In the genomic region with DNA sequence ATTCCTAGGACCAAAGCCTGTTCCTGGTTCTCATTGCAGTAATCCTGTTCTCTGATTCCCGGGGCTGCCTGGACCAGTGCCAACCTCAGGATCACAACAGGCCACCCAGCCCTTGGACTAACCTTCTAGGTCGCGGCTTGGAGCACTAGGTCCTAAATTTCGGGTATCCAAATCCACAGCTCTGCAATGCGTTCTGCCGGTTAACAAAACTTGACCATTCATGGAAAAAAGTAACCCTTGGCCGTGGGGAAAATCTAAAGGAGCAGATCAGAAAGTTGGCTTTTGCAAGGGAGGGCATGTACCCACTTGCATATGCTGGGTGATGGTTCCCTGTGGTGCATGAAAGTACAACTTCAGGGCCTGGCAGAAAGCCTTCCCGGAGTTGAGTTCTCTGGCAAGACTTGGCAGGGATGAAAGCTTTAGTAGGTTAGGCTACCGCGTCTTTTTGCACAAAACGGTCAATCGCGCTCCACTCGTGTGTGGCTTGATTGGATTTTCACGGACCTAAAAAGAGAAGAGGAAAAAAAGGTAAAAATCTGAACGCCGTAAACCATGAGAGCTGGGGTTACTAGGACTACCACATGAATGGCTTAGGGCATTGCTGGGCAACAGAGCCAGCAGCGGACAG, we compare ENCODE assay signal across 8 mouse cellular contexts. TPM values are rescaled to one million over a fixed set of nuclear protein-coding genes. Genes with fewer than 3 reads are reported as not detected.
DNase-seq lines count a peak whose midpoint lies in the region; ATAC-seq lines count a peak whose summit lies in the region.

No protein-coding gene starts in this region.

- peak overlapping the region; percentile 49 for H3K4me3 ChIP-seq in hindbrain, embryonic 14.5 days (replicated peaks; ENCODE audit: low read length)

- H3K9ac ChIP-seq in hindbrain, embryonic 14.5 days = peak overlapping the region; percentile 86

- no peaks in the 10 kb centered on the region for H3K27me3 ChIP-seq in hindbrain, embryonic 14.5 days (ENCODE audit: control insufficient read depth, insufficient read depth, low read length)
- H3K27me3 ChIP-seq in splenic B cell, adult 2 months (ENCODE audit: control insufficient read depth, insufficient read depth, low read length, poor library complexity, severe bottlenecking) = no peaks in the 10 kb centered on the region

- no peaks in the 10 kb centered on the region for H3K9me3 ChIP-seq in hindbrain, embryonic 14.5 days (ENCODE audit: control insufficient read depth, low read length)

- 18% methylated on average over 18 of the region's 18 CpGs for whole genome bisulfite sequencing in hindbrain, embryonic 14.5 days

- DNase-seq in layer of hippocampus, adult 11-12 months (ENCODE audit: low spot score) = peak; percentile 30
- no peak for DNase-seq in layer of hippocampus, adult 9-11 months
- peak; percentile 52 for DNase-seq in cerebellum, adult 11-12 months
- DNase-seq in frontal cortex, postnatal 10 days (ENCODE audit: low spot score in 2 of 2) = peak; percentile 20 to 43
- peak; percentile 50 for DNase-seq in hindbrain, embryonic 14.5 days (ENCODE audit: low spot score)
- peak; percentile 41 to 84 for DNase-seq in left cerebral cortex, postnatal 10 days (ENCODE audit: extremely low spot score in 1 of 2, low spot score in 2 of 2)
- peak; percentile 6 for DNase-seq in splenic B cell, adult 2 months (ENCODE audit: low read depth, low spot score)

- intact Hi-C loops in left cerebral cortex, postnatal 10 days (cut with DNase I) = loop anchor here (10.0 kb wide), 1 partner anchor 597 kb away; no protein-coding TSS in a partner anchor

- peak; percentile 77; the same call in 1 of the 2 replicates for ATAC-seq in hindbrain, embryonic 14.5 days (ENCODE audit: low FRiP score)
- ATAC-seq in megakaryocyte, adult 5-6 weeks (ENCODE audit: poor library complexity, severe bottlenecking) = 0 out of 2 replicates have a peak, but pooled peaks have one; percentile 1

- H3K4me2 ChIP-seq in hindbrain, embryonic 14.5 days (replicated peaks) = peak overlapping the region; percentile 88

- no peaks in the 10 kb centered on the region for H3K36me3 ChIP-seq in hindbrain, embryonic 14.5 days (replicated peaks; ENCODE audit: control insufficient read depth, insufficient read depth)
- H3K36me3 ChIP-seq in splenic B cell, adult 2 months (ENCODE audit: control insufficient read depth, insufficient read depth, low read length, poor library complexity, severe bottlenecking) = no peaks in the 10 kb centered on the region; the same call in 1 of the 2 replicates

- peak overlapping the region; percentile 72 for H3K27ac ChIP-seq in hindbrain, embryonic 14.5 days

- H3K4me1 ChIP-seq in hindbrain, embryonic 14.5 days (replicated peaks; ENCODE audit: control insufficient read depth, insufficient read depth, low read length) = peaks cover 17% of the 10 kb centered on the region

RNA-seq across cellular contexts. Expression of gene Eogt, which starts 1.1 kb away (rescaled TPM):
- polyA plus RNA-seq in hindbrain, embryonic 14.5 days (2014; fragmentation: Nextera tagmentation; extraction: Ambion mirVana) = 9.8 and 10.8 TPM in 2 replicates
- total RNA-seq in left cerebral cortex, postnatal 10 days (2021) = 10 to 100 TPM; 31.4 to 36.6 TPM
- total RNA-seq in megakaryocyte, adult 5-6 weeks (2015) = 4.6 and 7.2 TPM in 2 replicates
- total RNA-seq in megakaryocyte, adult 5-6 weeks (2017) = 3.4 and 6.1 TPM in 2 replicates

RNA-seq across cellular contexts. Expression of gene Tmf1, which starts 31.1 kb away (rescaled TPM):
- 39.8 and 40.5 TPM in 2 replicates for polyA plus RNA-seq in hindbrain, embryonic 14.5 days (2014; fragmentation: Nextera tagmentation; extraction: Ambion mirVana)
- total RNA-seq in left cerebral cortex, postnatal 10 days (2021) = 10 to 100 TPM; 52.1 to 53.4 TPM
- 21.5 and 22.6 TPM in 2 replicates for total RNA-seq in megakaryocyte, adult 5-6 weeks (2015)
- total RNA-seq in megakaryocyte, adult 5-6 weeks (2017) = 98.2 and 120 TPM in 2 replicates

RNA-seq across cellular contexts. Expression of gene Uba3, which starts 57.6 kb away (rescaled TPM):
- polyA plus RNA-seq in hindbrain, embryonic 14.5 days (2014; fragmentation: Nextera tagmentation; extraction: Ambion mirVana) = 94.6 and 95.8 TPM in 2 replicates
- total RNA-seq in left cerebral cortex, postnatal 10 days (2021) = 10 to 100 TPM; 62.8 to 64.4 TPM
- 52.0 and 52.9 TPM in 2 replicates for total RNA-seq in megakaryocyte, adult 5-6 weeks (2015)
- 57.5 and 64.0 TPM in 2 replicates for total RNA-seq in megakaryocyte, adult 5-6 weeks (2017)
